Mouse (Mus musculus): Measurements from ENCODE around the gene Pld2. TPM values are rescaled to one million over a fixed set of nuclear protein-coding genes. Genes with fewer than 3 reads are reported as not detected.

The Pld2 gene
- polyA plus RNA-seq, 1 experiment from 2014 or later = 1.6 TPM

DNA sequence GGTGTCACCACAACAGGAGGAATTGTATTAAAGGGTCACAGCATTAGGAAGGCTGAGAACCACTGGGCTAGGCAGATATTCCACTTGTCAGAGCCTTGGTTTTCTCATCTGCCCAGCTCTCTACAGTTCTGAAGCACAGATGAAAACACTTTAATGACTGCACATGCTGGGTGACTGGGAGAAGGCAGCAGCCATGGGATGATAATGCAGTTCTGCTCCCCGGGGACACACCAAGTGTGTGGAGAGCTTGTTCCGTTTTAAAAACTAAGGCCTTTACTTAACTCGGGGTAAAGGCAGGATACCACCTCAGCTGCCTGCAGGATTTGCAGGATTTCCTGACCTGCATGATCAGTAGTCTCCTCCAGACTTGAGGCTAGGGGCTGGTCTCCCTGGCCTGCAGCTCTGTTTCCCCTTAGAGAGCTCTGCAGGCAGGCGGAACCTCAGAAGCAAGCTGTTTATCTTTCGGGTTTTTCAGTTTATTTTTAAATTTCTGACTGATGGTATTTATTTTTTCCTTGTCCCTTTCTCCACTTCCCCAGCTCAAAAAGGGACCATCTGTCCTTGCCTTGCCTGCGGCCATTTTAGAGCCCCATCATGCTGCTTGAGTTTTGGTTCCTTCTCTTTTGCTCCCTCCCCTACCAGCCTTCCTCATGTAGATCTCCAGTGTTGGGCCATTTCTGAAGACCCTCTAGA, 43.3 kb downstream of the Pld2 start:
- 36% methylated on average over 6 of the region's 6 CpGs for WGBS (ENCODE audit: insufficient replicate concordance)

DNA sequence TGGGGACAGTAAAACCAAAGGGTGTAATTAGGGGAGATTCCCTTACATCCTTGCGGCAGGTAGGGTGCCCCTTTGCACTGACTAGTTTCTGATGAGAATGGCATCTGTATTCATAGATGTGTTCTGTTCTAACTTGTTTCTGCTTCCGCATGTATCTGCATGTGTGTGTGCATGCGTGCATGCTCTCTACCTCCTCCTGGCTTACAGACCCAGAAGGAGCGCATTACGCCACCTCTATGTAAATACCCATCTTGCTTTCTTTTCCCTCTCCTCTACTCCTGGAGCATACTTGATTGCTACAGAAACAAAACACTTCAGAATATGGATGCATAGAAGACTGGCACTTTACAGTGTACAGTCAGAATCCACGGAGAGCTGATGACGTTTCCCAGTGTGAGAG, 43.9 kb downstream of the Pld2 start:
- no peak for DNase-seq
- peaks cover 57% of the 10 kb centered on the region for H3K4me1 ChIP-seq (ENCODE audit: insufficient read depth)
- no peak overlapping the region for H3K4me2 ChIP-seq (ENCODE audit: low read depth, low read length)
- TF ChIP-seq EP300 (IDR thresholded peaks at IDR 0.05; ENCODE audit: low read depth) (no peak), CTCF (IDR thresholded peaks at IDR 0.05; ENCODE audit: low read depth) (0 out of 2 replicates have a peak, but pooled peaks have one; percentile 9)
- H3K9ac ChIP-seq (replicated peaks) = no peak overlapping the region
- H3K4me3 ChIP-seq (ENCODE audit: low read depth, low read length) = no peak overlapping the region
- H3K27ac ChIP-seq (ENCODE audit: low read depth) = peak overlapping the region; percentile 17; the same call in 1 of the 2 replicates
- no peaks in the 10 kb centered on the region for H3K9me3 ChIP-seq (ENCODE audit: low read length)
- 80% methylated on average over 7 of the region's 7 CpGs for whole genome bisulfite sequencing (ENCODE audit: insufficient replicate concordance)
- H3K36me3 ChIP-seq (replicated peaks; ENCODE audit: insufficient read depth, low read length) = no peaks in the 10 kb centered on the region
- no peak for ATAC-seq
- H3K27me3 ChIP-seq (ENCODE audit: insufficient read depth, low read length) = no peaks in the 10 kb centered on the region

More for the DNA sequence above, 43.3 kb downstream of the Pld2 start:
- Histone ChIP-seq H3K4me1 (ENCODE audit: insufficient read depth) (peaks cover 54% of the 10 kb centered on the region), H3K9me3 (ENCODE audit: low read length) (no peaks in the 10 kb centered on the region), H3K36me3 (replicated peaks; ENCODE audit: insufficient read depth, low read length) (no peaks in the 10 kb centered on the region), H3K9ac (replicated peaks) (no peak overlapping the region), H3K4me2 (ENCODE audit: low read depth, low read length) (no peak overlapping the region), H3K27me3 (ENCODE audit: insufficient read depth, low read length) (no peaks in the 10 kb centered on the region), H3K4me3 (ENCODE audit: low read depth, low read length) (no peak overlapping the region), H3K27ac (ENCODE audit: low read depth) (peak overlapping the region; percentile 17; the same call in 1 of the 2 replicates)
- DNase-seq (no peak), ATAC-seq (no peak)
- TF ChIP-seq CTCF (IDR thresholded peaks at IDR 0.05; ENCODE audit: low read depth) = no peak
- no peak for TF ChIP-seq EP300 (IDR thresholded peaks at IDR 0.05; ENCODE audit: low read depth)

GRCm38 (mm10) chr11:70585457-70585856, 45.6 kb downstream of the Pld2 start:
- Histone ChIP-seq H3K36me3 (replicated peaks; ENCODE audit: insufficient read depth, low read length) (no peaks in the 10 kb centered on the region), H3K9me3 (ENCODE audit: low read length) (no peaks in the 10 kb centered on the region), H3K4me2 (ENCODE audit: low read depth, low read length) (no peak overlapping the region), H3K27me3 (ENCODE audit: insufficient read depth, low read length) (no peaks in the 10 kb centered on the region), H3K4me3 (ENCODE audit: low read depth, low read length) (no peak overlapping the region), H3K4me1 (ENCODE audit: insufficient read depth) (peaks cover 44% of the 10 kb centered on the region), H3K27ac (ENCODE audit: low read depth) (no peak overlapping the region), H3K9ac (replicated peaks) (no peak overlapping the region)
- peak; percentile 50 for DNase-seq
- no peak for ATAC-seq
- TF ChIP-seq CTCF (IDR thresholded peaks at IDR 0.05; ENCODE audit: low read depth) = no peak
- no peak for TF ChIP-seq EP300 (IDR thresholded peaks at IDR 0.05; ENCODE audit: low read depth)
- WGBS (ENCODE audit: insufficient replicate concordance) = 51% methylated on average over 7 of the region's 7 CpGs

DNA sequence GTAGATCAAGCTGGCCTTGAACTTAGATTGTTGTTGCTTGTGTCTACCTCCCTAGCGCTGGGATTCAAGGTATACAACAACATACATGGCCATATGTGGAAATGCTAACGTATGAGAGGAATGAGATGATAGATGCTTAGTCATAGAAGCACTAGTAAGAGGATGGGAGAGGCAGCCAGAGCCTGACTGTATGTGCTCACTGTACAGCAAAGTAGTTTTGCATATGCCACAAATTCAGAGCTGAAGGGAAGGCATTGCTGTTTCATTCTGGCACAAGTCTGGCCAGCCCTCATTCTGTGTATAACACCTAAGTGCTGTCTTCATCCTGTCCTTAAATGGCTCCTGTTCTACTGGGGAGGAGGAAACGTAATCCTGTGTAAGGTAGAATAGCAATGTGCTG, 46.4 kb downstream of the Pld2 start:
- no peak for DNase-seq
- H3K4me1 ChIP-seq (ENCODE audit: insufficient read depth) = peaks cover 41% of the 10 kb centered on the region
- no peak overlapping the region for H3K4me3 ChIP-seq (ENCODE audit: low read depth, low read length)
- WGBS (ENCODE audit: insufficient replicate concordance) = 67% methylated on average over 3 of the region's 3 CpGs
- no peaks in the 10 kb centered on the region for H3K27me3 ChIP-seq (ENCODE audit: insufficient read depth, low read length)
- TF ChIP-seq CTCF (IDR thresholded peaks at IDR 0.05; ENCODE audit: low read depth) (no peak), EP300 (IDR thresholded peaks at IDR 0.05; ENCODE audit: low read depth) (no peak)
- no peaks in the 10 kb centered on the region for H3K9me3 ChIP-seq (ENCODE audit: low read length)
- no peaks in the 10 kb centered on the region for H3K36me3 ChIP-seq (replicated peaks; ENCODE audit: insufficient read depth, low read length)
- no peak overlapping the region for H3K4me2 ChIP-seq (ENCODE audit: low read depth, low read length)
- no peak for ATAC-seq
- no peak overlapping the region for H3K27ac ChIP-seq (ENCODE audit: low read depth)
- no peak overlapping the region for H3K9ac ChIP-seq (replicated peaks)

DNA sequence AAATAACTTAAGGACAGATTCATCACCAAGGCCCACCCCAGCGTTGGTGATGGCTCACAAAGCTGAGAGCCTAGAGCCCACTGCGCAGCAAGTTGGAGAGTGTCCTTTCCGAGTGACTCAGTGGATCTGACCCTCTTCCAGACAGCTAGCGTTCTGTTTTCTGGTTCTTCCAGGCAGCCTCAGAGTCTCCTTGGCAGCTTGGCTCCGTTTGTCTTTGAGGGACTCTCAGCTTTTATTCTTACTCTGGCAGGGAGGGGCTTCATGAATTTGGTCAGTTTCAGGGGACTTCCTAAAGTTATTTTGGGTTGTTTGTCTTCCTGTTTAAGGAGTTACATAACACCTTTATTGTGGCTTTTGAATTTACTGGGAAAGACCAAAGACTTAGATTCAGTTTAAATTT, 47.1 kb downstream of the Pld2 start:
- WGBS (ENCODE audit: insufficient replicate concordance) = 61% methylated on average over 5 of the region's 5 CpGs
- Histone ChIP-seq H3K4me1 (ENCODE audit: insufficient read depth) (peaks cover 44% of the 10 kb centered on the region), H3K4me3 (ENCODE audit: low read depth, low read length) (no peak overlapping the region), H3K27me3 (ENCODE audit: insufficient read depth, low read length) (no peaks in the 10 kb centered on the region), H3K9ac (replicated peaks) (no peak overlapping the region), H3K9me3 (ENCODE audit: low read length) (no peaks in the 10 kb centered on the region), H3K4me2 (ENCODE audit: low read depth, low read length) (no peak overlapping the region), H3K27ac (ENCODE audit: low read depth) (no peak overlapping the region), H3K36me3 (replicated peaks; ENCODE audit: insufficient read depth, low read length) (no peaks in the 10 kb centered on the region)
- TF ChIP-seq CTCF (IDR thresholded peaks at IDR 0.05; ENCODE audit: low read depth) (no peak), EP300 (IDR thresholded peaks at IDR 0.05; ENCODE audit: low read depth) (no peak)
- DNase-seq (no peak), ATAC-seq (no peak)

DNA sequence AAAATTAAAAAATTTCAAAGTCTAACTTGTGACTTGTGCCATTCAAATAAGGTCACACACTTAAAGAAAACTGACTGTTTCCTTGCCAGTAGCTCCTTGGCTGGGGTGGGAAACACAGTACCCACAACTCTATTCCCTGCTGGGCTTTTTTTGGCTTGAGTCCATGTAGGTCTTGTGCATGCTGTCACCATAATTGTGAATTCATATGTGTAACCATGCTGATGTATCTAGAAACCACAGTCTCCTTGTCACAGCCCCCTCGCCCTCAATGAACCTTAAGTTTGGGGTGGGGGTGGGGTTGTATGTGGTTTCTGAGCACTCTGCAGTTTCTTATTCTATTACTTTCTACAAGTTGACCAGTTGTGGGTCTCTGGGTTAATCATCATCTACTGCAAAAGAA, 51.9 kb downstream of the Pld2 start:
- TF ChIP-seq CTCF (IDR thresholded peaks at IDR 0.05; ENCODE audit: low read depth) (no peak), EP300 (IDR thresholded peaks at IDR 0.05; ENCODE audit: low read depth) (no peak)
- Histone ChIP-seq H3K27me3 (ENCODE audit: insufficient read depth, low read length) (no peaks in the 10 kb centered on the region), H3K9me3 (ENCODE audit: low read length) (no peaks in the 10 kb centered on the region), H3K9ac (replicated peaks) (no peak overlapping the region), H3K4me3 (ENCODE audit: low read depth, low read length) (no peak overlapping the region), H3K4me2 (ENCODE audit: low read depth, low read length) (no peak overlapping the region), H3K36me3 (replicated peaks; ENCODE audit: insufficient read depth, low read length) (no peaks in the 10 kb centered on the region), H3K27ac (ENCODE audit: low read depth) (0 out of 2 replicates have a peak overlapping the region, but pooled peaks have one; percentile 22), H3K4me1 (ENCODE audit: insufficient read depth) (peaks cover 34% of the 10 kb centered on the region)
- ATAC-seq (no peak), DNase-seq (no peak)
- 58% methylated on average over 1 of the region's 1 CpGs for WGBS (ENCODE audit: insufficient replicate concordance)
